Mouse (Mus musculus) monocyte, adult 5-6 weeks (primary cell): Measurements from ENCODE around the gene Rnd2. TPM values are rescaled to one million over a fixed set of nuclear protein-coding genes. Genes with fewer than 3 reads are reported as not detected.
"Not testable (repeated sequence)": the region's sequence is repeated elsewhere in the genome, so short reads cannot be mapped to it uniquely, and the experiment has no call there.

Experiments
- ATAC-seq: fragments of 153-309, 156-312 bp; replicated peaks from 2 replicates; pipeline ENCODE4 v1.8.0; 2017; ENCODE audit warnings: mild to moderate bottlenecking; ENCODE audit not compliant: low TSS enrichment, insufficient number of reproducible peaks, severe bottlenecking, poor library complexity, low FRiP score
- total RNA-seq: library from RNA; stranded (forward); fragments of 200-1000, 200-491, 200-594 nt; gene quantifications from 3 replicates; pipeline ENCODE4 v1.2.3, GENCODE M21; 2017

Rnd2 gene
- total RNA-seq, 1 experiment from 2014 or later: not detected

- no peak for ATAC-seq
Observed at GRCm38 (mm10) chr11:101442760-101443159, 22.0 kb upstream of the Rnd2 start.

- ATAC-seq: no peak
Observed at GRCm38 (mm10) chr11:101446319-101446718, 18.5 kb upstream of the Rnd2 start.

- not testable (repeated sequence) for ATAC-seq
Observed at GRCm38 (mm10) chr11:101446860-101447259, 17.9 kb upstream of the Rnd2 start.

GRCm38 (mm10) chr11:101447786-101448185, 17.0 kb upstream of the Rnd2 start:
- ATAC-seq: no peak

- ATAC-seq: peak; percentile 93
Observed at GRCm38 (mm10) chr11:101448274-101448746, 16.5 kb upstream of the Rnd2 start, which contains the start of gene Ifi35. TSS of gene Ifi35 (plus strand) at chr11:101448407.

- ATAC-seq: peak; percentile 15; the same call in 1 of the 2 replicates
Observed at GRCm38 (mm10) chr11:101448899-101449298, 15.9 kb upstream of the Rnd2 start.

GRCm38 (mm10) chr11:101449596-101449995, 15.2 kb upstream of the Rnd2 start:
- ATAC-seq: not testable (repeated sequence)

GRCm38 (mm10) chr11:101450394-101450793, 14.4 kb upstream of the Rnd2 start:
- peak; percentile 36; the same call in 1 of the 2 replicates for ATAC-seq

GRCm38 (mm10) chr11:101451536-101451935, 13.3 kb upstream of the Rnd2 start:
- ATAC-seq: no peak

GRCm38 (mm10) chr11:101452093-101452774, 12.6 kb upstream of the Rnd2 start:
- ATAC-seq: no peak

- no peak for ATAC-seq
Observed at GRCm38 (mm10) chr11:101454702-101455101, 10.1 kb upstream of the Rnd2 start.

GRCm38 (mm10) chr11:101455627-101456026, 9.2 kb upstream of the Rnd2 start:
- no peak for ATAC-seq

GRCm38 (mm10) chr11:101457631-101458030, 7.2 kb upstream of the Rnd2 start:
- no peak for ATAC-seq

GRCm38 (mm10) chr11:101458217-101458616, 6.6 kb upstream of the Rnd2 start:
- no peak for ATAC-seq

- no peak for ATAC-seq
Observed at GRCm38 (mm10) chr11:101459716-101460115, 5.1 kb upstream of the Rnd2 start.

- no peak for ATAC-seq
Observed at GRCm38 (mm10) chr11:101460321-101460720, 4.5 kb upstream of the Rnd2 start.

- no peak for ATAC-seq
Observed at GRCm38 (mm10) chr11:101462141-101462540, 2.7 kb upstream of the Rnd2 start.

GRCm38 (mm10) chr11:101462583-101463440, 2.0 kb upstream of the Rnd2 start:
- no peak for ATAC-seq

GRCm38 (mm10) chr11:101465101-101465868, 486 bp downstream of the Rnd2 start:
- peak; percentile 44 for ATAC-seq
